Mouse (Mus musculus) heart, adult 9 months (tissue): Measurements from ENCODE around the gene Tmem256.

Experiments used
- DNase-seq, 2 experiments: peaks; one replicate each; pipeline ENCODE4 v3.0.0; 2022; ENCODE audit warnings: low spot score in 2 of 2

The Tmem256 gene

DNA sequence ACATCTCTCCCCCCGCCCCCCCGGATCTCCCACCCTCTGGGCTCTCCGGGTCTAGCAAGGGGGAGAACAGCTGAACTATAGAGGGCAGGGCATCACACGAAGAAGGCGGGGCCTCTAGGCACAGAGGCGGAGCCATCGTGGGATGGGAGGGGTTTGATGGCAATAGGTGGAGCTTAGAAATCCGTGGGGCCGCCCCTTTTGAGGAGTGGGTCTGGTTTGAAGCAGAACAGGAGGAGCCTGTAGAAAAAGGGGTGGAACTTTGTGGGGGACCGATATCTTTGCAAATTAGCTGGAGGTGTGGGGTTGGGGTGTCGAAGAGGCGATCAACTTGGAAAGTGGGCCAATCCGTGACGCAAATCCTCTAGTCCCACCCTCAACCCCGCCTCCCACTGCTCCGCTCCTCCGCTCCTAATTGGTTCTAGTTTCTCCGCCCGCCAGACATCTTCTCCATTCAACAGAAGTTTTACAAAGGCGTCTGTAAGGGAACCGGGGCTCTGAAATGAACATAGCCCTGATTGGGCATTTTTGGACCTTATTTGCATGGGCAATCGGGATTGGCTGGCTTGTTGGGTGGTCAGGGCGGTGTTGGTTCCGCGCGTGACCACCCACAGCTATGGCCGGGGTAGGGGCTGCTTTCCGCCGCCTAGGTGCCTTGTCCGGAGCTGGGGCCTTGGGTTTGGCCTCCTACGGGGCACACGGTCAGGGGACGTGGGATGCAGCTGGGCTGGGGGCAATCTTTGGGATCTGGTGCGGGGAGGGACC lies at the start of gene Tmem256:
TSS of gene Tmem256 (plus strand) at position 563 of the 762 bp plus-strand sequence.
- peak; percentile 98 to 99 for DNase-seq

DNA sequence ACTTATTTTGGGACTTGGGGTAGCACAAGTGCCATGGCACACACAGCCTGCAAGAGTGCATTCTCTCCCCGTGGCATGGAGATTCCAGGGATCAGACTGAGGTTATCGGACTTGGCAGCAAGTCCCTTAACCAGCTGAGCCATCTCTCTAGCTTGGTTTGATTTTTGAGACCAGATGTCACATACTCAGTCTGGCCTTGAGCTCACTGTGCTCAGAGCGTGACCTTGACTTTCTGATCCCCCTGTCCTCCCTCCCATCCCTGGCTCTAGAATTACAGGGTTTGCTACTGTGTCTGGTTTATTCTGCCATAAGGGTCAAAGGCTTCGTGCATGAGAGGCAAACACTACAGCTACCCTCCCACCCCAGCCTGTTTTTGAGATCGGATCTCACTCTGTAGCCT lies 48.9 kb upstream of the Tmem256 start:
- no peak for DNase-seq

DNA sequence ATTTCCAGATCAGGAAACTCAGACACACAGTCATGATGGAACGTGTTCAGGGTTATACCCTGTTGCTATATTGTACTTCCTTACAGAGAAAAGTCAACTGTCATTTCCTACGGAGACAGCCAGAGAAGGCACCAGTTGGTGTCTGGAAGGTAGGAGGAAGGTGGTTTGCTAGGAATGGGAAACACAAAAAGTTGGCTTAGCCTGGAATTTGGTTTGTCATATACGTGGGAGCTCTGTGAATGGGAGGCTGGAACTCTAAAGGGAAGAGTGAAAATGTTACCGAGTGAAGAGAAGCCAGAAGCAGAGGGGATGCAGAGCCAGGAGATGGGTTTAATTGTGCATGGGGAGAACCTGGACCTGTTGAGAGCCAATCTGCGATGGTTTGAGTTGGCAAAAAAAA lies 46.9 kb upstream of the Tmem256 start:
- DNase-seq, result no peak

DNA sequence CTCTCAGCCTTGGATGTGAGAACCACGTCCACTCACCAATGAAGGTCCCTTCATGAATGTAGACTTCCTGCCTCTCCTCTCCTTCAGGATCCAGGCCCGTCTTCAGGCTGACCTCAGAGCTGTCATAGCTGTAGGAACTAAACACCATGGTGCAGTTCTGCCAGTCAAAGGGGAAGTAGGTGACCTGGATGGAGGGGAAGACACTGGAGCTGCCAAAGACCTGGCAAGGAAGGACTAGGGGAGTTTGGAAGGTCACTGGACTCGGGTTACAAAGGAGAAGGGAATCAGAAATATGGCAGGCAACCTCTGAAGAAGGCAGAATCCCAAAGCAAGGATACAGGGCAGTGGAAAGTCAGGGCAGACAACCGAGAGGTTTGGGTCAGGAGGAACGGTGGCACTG lies 44.9 kb upstream of the Tmem256 start:
- DNase-seq, result no peak

DNA sequence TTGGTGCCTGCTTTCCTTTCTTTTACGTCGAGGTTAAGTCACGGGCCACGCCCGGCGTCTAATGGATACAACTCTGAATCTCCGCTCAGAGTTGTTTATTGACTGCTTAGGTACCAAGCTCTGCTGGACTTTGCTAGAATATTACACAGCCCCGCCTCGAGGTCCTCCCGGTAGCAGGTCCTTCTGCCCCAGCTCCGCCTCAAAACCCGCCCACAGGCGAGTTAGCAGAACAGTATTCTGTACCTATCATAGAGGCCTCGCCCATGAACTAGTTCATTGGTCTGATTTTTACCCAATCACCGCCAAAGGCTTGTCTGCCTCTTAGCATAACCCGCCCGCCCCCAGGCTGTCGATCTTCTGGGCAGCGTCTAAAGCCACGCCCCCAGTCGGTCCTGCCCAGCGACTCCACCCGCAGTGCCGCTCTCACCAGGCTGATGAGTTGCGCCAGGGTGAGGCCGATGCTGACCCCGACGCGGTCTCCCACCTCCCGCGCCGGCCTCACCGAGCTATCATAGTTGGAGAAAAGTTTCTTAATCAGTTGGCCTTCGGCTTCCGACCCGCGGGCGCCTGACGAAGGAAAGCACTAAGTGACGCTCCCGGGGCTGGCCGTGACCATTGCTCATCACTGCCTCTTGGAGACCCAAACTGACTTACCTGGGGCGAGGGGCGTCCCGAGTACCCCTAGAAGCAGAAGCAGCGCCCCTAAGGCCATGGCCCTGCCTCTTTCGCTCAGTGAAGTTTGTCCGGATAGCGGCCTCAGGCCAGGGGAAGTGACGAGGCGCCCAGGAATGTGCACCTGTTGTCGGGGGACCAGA lies 42.9 kb upstream of the Tmem256 start, which contains the start of gene Chrnb1:
TSS of gene Chrnb1 (minus strand) at position 776 of the 815 bp plus-strand sequence.
- peak; percentile 97 to 99 for DNase-seq

DNA sequence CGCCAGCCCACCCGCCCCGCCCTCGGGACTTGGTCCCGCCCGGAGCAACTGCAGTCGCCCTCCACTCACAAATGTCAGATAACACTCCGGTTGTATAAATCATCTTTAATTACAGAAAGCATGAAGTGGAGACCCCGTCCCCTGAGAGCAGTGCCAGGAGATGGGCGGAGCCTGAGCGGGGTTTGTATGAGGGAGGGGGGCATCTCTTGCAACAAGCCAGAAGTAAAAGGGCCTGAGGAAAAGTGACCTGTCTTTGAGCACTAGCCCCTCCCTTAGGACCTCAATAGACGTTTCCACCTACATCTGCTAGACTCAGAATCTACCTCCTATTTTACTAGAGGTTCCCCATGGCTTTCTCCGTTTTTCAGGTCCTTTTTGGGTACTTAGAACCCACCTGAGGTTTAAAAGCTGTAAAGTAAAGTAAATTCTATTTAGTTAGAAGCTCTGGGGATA lies 42.3 kb upstream of the Tmem256 start:
- DNase-seq, result no peak

DNA sequence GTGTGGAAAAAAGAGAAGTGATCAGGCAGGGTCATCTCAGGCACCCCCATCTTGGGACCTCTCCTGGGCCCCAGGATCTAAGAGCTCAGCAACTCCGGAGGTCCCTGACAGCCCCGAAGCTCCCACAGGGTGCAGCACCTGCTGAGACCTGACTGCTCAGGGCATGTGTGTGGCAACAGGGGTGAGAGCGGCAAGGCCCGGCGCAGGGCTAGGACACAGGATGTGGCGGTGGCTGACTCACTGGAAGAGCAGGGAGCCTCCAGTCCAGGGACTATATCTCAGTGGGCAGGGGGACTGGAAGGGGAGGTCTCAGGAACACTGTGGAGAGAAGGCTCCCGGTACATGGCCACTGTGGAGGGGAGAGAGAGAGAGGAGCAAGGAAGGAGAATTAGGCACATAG lies 40.4 kb upstream of the Tmem256 start:
- no peak for DNase-seq

DNA sequence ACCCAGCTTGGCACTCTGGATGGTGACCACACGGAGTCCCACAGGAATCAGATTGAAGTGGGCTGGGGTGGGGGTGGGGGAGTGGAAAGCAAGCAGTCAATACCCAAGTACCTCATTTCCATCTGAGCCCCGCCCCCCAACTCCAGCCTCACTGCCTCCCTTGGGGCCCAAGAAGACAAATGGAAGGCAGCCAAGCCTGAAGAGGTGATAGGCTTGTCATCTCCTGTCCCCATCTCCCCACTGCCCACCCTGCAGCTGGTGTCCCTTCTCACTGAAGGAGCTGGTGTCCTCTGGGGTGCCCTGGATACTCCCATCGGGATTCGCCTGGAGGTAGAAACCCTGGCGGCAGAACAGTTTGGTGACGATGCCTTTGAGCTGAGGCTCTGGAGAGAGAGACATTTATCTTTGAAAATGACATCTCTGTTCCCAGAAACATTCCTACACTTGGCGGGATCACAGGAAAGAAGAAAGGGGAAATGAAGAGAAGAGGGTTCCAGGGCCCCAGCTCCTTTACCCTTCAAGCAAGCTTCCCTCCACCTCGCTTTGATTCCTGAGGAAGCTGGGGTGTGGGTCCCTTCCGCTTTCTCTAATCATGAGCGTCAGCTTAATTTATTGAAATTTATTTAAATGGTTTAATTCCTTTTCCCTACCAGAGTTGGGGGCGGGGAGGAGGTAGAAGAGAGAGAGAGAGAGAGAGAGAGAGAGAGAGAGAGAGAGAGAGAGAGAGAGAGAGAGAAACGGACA lies 38.7 kb upstream of the Tmem256 start:
- no peak for DNase-seq

DNA sequence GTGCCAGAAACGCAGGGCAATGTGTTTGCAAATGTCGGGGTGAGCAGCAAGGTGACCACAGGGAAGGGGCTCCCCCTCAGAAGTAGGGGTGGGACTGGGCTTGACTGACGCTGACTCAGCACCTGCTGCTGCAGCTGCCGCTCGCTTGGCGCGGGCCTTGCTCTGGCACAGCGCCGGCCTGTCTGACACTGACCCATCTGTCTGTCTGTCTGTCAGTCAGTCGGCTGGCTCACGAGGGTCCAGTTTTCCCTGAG lies 38.2 kb upstream of the Tmem256 start:
- DNase-seq, result no peak

DNA sequence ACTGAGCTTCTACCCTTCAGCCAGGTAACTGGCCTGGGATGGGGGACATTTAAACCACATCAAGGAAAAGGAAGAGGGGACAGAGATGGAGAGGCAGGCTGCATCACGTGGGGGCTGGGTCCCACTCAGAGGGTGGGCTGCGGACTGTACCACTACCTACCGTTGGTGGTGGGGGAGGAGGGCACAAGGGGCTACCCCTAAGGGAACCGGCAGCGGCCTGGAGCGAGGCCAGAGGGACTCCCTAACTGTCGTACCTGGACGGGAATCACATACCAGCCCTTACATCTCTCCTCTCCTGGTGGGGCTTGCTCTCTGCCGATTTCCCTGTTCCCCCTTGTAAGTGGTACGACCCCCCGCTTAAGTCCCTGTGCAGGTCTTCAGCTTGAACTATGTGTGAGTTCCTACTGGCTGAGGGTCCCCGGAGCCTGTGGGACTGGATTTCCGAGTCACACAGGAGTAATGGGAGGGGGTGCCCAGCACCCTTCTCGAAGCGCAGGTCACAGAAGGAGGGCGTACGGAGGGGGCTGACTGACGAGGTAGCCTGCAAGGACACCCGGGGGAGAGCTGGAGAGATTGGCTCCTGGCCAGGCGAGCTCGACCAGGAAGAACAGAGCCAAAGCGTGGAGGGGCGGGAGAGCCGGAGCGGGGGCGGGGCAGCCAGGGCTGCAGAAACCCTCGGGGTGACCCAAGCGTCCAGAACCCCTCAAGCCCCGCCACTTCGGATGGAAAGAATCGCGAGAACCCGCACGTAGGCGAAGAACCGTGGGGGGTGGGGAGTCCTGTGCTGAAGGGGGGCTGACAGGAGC lies 37.7 kb upstream of the Tmem256 start:
- peak in 1 of 2 experiments; percentile 29 for DNase-seq

DNA sequence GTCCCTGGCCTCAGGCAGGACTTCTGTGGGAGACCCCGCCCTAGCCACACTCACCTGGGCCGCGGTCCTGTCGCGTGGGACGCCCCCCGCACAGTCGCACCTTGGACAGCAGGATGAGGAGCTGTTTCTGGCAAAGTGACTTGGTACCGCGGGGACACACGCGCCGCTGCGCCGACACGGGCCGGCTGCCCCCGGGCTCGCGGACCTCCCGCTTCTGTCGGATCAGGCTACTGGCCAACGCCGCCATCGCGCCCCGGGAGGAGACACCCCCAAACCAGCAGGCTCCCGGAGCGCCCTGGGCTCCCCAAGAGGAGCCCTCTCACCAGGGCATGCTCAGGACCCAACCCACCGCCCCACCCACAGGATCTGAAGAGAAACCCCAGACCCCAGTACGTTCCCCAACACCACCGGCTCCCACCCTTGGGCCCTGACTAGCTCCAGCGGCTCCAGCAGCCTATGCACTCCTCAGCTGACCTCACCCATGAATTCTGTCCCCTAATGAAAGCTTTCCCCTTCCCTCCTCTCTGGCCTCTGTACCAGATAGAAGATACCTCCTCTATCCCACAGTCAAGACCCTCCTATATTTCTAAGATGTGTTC lies 36.8 kb upstream of the Tmem256 start, which contains the start of gene Fgf11:
TSS of gene Fgf11 (minus strand) at position 479 of the 599 bp plus-strand sequence.
- DNase-seq, result no peak

DNA sequence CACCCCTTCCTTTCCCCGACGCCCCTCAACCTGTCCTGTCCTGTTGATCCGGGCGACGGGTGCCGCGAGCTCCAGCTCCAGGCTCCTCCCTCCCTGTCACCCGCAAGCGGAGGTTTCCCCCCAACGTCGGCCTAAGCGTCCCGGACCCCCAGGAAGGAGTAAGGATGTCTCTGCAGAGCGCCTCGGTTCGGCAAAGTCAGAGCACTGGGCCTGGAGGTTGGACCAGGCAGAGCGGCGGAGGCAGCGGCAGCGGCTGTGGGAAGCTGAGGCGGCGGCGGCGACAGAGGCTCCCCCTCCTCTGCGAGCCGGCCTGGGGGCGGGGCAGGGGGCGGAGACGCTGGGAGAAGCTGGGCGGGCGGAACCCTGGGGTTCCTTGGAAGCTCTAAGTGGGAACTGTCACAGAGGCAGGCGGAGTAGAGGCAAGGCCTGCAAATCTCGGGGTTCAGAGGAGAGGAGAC lies 35.6 kb upstream of the Tmem256 start:
- peak; percentile 89 for DNase-seq

DNA sequence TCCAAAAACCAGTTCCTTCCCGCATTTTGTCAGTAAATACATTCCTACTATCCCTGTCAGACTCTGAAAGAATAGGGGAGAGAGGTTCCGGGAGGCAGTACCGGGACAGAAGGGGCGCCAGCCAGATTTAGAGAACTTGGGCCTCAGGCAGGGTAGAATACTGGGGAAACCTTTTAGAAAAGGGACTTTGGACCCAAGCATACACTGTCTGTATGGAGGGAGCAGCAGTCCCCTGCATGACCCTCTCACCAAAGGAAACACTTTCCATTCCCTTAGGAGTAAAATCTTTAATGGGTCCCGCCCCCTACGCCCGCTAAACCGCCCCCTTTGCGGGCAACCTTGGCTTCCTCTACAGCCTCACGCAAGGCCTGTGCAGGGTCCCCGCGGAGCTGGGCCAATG lies 35.0 kb upstream of the Tmem256 start:
- no peak for DNase-seq

DNA sequence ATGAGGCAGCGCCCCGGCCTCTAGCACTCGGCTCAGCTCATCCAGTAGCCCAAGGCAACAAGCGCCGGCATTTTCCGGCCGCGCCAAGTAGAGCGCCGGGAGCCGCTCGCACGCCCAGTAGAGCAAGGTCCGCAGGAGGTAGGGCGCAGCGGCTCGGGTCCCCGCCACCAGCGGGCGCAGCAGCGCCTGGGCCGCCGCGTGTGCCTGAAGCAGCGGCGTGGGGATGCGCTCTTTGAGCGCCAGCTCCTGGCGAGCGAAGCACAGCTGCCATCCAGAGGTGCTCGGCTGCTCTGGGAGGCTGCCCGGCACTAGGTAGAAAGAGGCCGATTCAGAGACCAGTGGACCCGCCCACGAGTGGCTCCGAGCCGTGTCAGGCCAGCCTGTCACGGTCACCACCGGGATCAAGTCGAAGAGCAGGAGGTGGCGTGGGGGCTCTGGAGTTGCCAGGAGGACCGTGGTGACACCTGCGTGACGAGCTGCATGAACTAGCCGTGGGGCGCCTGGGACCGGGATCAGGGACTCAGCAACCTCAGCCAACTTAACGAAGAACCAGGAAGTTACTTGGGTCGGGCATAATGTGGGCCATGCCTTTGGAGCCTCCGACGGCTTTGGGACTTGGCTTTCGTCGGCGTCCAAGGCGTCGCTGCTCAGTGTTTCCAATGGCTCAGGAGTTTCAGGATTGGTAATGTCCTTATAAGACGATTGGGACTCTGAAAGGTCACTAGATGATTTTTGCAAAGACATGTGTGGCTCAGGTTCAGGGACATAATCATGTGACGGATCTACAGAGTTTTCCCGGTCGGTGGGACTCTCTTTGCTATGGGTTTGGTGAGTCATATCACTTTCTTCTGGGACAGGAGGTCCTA lies 34.3 kb upstream of the Tmem256 start:
- peak; percentile 74 to 78 for DNase-seq

DNA sequence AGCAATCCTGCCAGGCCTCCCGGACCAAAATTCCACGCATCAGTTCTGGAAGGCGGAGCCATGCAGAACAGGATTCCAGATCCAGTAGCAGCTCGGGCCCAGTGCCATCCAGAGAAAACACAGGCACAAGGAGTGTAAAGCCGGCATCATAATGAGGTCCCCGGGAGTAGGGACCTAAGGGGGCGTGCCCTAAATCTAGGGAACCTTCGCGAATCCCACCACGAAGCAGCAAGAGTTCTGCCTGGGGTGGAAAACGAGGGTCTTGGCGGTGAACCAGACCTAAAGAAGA lies 33.7 kb upstream of the Tmem256 start:
- peak; percentile 39 to 45 for DNase-seq

DNA sequence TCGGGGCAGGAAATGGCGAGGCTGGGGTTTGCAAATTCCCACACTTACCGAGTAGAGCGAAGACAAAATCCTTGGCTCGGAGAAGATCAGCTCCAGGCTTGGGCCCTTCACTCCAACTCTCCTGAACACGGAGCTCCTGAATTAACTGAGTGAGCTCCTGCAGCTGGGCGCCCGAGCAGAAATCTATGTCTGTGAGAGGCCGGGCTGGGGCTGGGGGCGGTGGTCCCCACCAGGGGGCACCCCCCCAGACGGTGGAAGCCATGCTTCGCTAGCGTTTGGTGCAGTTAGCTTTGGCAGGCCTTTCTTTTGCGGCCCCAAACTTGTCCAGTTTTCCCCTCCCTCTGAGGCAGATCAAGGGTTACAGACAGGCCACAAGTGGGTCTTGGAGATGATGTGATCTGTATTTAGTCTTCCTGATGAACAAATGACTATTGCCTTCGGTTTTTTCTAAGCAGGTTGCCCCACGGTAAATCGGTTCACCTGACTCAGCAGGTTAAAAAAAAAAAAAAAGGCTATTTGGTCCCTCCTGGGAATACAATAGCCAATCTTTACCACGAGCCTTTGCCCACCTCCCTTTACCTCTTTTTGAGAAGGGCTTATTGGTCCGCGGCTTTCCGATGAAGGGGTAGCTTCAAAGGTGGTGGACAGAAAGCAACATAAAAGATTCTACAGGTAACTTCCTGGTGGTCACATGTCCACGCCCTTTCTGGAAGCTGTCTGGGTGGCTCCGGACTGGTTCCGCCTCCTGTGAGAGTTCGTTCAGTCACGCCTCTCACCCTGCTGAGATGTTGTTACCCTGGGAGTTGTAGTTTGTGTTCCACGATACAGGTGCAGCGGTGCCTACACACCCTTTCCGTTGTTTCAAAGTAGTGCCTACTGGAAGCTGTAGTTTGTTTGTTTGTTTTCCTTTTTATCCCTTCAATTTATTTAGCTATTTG lies 33.1 kb upstream of the Tmem256 start, which contains the start of gene Tmem102:
TSS of gene Tmem102 (minus strand) at position 653 of the 938 bp plus-strand sequence.
- no peak for DNase-seq

DNA sequence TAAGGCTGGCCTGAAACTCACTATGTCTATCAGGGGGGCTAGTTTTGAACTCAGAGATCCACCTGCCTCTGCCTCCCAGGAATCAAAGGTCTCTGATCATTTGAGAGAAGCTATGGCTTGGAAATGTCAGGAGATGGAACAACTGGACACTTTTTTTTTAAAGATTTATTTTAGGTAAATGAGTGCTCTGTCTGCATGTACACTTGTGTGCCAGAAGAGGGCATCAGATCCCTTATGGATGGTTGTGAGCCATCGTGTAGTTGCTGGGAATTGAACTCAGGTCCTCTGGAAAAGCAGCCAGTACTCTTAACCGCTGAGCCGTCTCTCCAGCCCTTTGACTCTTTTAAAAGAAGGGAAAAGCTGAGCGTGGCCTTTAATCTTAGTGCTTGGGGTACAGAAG lies 31.9 kb upstream of the Tmem256 start:
- DNase-seq, result no peak

DNA sequence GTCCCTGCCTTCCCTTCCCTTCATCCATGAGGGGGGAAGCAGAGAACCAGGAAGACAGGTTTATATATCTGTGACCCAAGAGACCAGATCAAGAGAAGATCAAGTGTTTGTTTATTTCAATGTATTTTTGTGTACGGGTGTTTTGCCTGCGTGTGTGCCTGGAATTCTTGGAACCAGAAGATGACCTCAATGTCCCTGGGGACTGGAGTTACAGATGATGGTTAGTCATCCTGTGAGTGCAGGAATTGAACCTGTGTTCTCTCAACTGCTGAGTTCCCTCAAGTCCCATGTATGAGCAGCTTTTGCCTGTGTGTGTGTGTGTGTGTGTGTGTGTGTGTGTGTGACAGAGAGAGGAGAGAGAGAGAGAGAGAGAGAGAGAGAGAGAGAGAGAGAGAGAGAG lies 30.7 kb upstream of the Tmem256 start:
- no peak for DNase-seq

DNA sequence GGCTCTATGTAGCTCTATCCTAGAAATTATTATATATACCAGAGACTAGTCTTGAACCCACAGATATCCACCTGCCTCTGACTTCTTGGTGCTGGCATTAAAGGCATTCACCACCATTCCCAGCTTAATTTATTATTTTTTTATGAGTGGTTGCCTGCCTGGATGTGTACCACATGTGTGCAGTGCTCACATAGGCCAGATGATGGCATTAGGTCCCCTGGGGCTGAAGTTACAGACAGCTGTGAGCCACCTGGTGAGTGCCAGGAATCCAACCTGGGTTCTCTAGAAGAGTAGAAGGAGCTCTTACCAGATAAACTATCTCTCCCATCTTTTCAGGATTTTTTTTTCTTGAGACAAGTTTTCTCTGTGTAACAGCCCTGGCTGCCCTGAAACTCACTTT lies 28.0 kb upstream of the Tmem256 start:
- no peak for DNase-seq
